Mouse (Mus musculus) heart, embryonic 13.5 days (tissue): ENCODE results near the gene En1. TPM values are rescaled to one million over a fixed set of nuclear protein-coding genes. Genes with fewer than 3 reads are reported as not detected.

Experiments used
- ATAC-seq: fragments of 200-750 bp; cut with Nextera tagmentation; 2 replicates; pipeline ENCODE4 v1.8.0; 2017; ENCODE audit warnings: moderate TSS enrichment; ENCODE audit not compliant: insufficient number of reproducible peaks, low FRiP score, low TSS enrichment; ENCODE audit errors: extremely low read depth
- H3K27ac ChIP-seq: fragments of 300-500 bp; sonication (generic); replicated peaks from 2 replicates; pipeline ENCODE4 v1.5.1; 2015; ENCODE audit warnings: moderate library complexity, mild to moderate bottlenecking, inconsistent platforms
- H3K27me3 ChIP-seq: fragments of 300-500 bp; sonication (generic); replicated peaks from 2 replicates; pipeline ENCODE4 v1.6.1; 2015; ENCODE audit warnings: mild to moderate bottlenecking, inconsistent platforms
- H3K36me3 ChIP-seq: fragments of 300-500 bp; sonication (generic); 2 replicates; pipeline ENCODE4 v1.6.1; 2015; ENCODE audit warnings: mild to moderate bottlenecking, inconsistent platforms
- H3K4me1 ChIP-seq: fragments of 300-500 bp; sonication (generic); 2 replicates; pipeline ENCODE4 v1.6.1; 2015; ENCODE audit warnings: inconsistent platforms
- H3K4me2 ChIP-seq: fragments of 300-500 bp; sonication (generic); 2 replicates; pipeline ENCODE4 v1.6.1; 2015; ENCODE audit warnings: inconsistent platforms, mild to moderate bottlenecking, moderate library complexity
- H3K4me3 ChIP-seq: fragments of 300-500 bp; sonication (generic); 2 replicates; pipeline ENCODE4 v1.5.1; 2015; ENCODE audit warnings: moderate library complexity, mild to moderate bottlenecking, inconsistent platforms
- H3K9ac ChIP-seq: fragments of 300-500 bp; sonication (generic); 2 replicates; pipeline ENCODE4 v1.6.1; 2015; ENCODE audit warnings: inconsistent platforms, mild to moderate bottlenecking, moderate library complexity
- H3K9me3 ChIP-seq: fragments of 300-500 bp; sonication (generic); 2 replicates; pipeline ENCODE4 v1.6.1; 2016; ENCODE audit warnings: inconsistent platforms
- WGBS: fragments of 180-500 bp; shearing (Covaris S2); methylation state at CpG from one replicate; pipeline ENCODE4 v1.1.7; 2015; ENCODE audit warnings: mixed read lengths; 5-methylcytosine and 5-hydroxymethylcytosine counted together
- polyA plus RNA-seq: library from polyadenylated mRNA; unstranded; fragments of >200 nt; fragmentation: Nextera tagmentation; extraction: Ambion mirVana; gene quantifications from 2 replicates; pipeline ENCODE4 v1.2.1, GENCODE M21; 2015

The En1 gene
- polyA plus RNA-seq, 1 experiment from 2014 or later, result not detected

GRCm38 (mm10) chr1:120644755-120645154 is 42.5 kb downstream of the En1 start:
- Histone ChIP-seq H3K4me3 (no peak overlapping the region), H3K9ac (no peak overlapping the region), H3K9me3 (no peaks in the 10 kb centered on the region), H3K27me3 (peaks cover 15% of the 10 kb centered on the region), H3K4me1 (peaks cover 3% of the 10 kb centered on the region; the same call in 1 of the 2 replicates), H3K27ac (no peak overlapping the region), H3K4me2 (no peak overlapping the region), H3K36me3 (no peaks in the 10 kb centered on the region)
- WGBS, result 75% methylated on average over 1 of the region's 1 CpGs
- no peak for ATAC-seq

- Histone ChIP-seq H3K4me3 (no peak overlapping the region), H3K27ac (no peak overlapping the region), H3K4me2 (no peak overlapping the region), H3K36me3 (no peaks in the 10 kb centered on the region), H3K4me1 (no peaks in the 10 kb centered on the region), H3K9ac (no peak overlapping the region), H3K9me3 (no peaks in the 10 kb centered on the region), H3K27me3 (peaks cover 4% of the 10 kb centered on the region; the same call in 1 of the 2 replicates)
- 75% methylated on average over 8 of the region's 8 CpGs for WGBS
- ATAC-seq, result no peak
These were observed 47.9 kb downstream of the En1 start for GRCm38 (mm10) chr1:120650068-120650467.

DNA sequence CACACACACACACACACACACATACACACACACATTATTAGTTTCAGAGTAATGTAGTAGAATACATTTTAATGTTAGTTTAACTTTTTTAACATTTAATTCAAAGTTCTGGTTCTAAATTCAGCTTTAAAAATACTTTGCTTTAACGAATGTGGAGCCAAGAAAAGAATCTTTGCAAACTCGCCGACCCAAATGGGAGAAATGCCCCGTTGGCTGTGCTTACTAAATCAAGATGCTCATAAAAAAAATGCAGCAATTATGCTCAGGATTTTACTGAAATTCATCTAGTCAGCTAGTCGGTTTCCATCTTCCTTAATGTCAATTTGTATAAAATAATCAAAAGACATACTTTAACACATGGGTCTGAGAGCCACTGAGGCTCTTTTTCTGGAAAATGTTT is 49.8 kb downstream of the En1 start:
- 0 out of 2 replicates have a peak, but pooled peaks cover 4% of the 10 kb centered on the region for H3K9me3 ChIP-seq
- H3K4me2 ChIP-seq, result no peak overlapping the region
- peaks cover 4% of the 10 kb centered on the region; the same call in 1 of the 2 replicates for H3K27me3 ChIP-seq
- ATAC-seq, result no peak
- no peak overlapping the region for H3K9ac ChIP-seq
- WGBS, result 76% methylated on average over 5 of the region's 5 CpGs
- H3K4me1 ChIP-seq, result no peaks in the 10 kb centered on the region
- H3K4me3 ChIP-seq, result no peak overlapping the region
- no peak overlapping the region for H3K27ac ChIP-seq
- H3K36me3 ChIP-seq, result no peaks in the 10 kb centered on the region

- no peak for ATAC-seq
- H3K27me3 ChIP-seq, result no peaks in the 10 kb centered on the region
- H3K27ac ChIP-seq, result no peak overlapping the region
- no peak overlapping the region for H3K4me2 ChIP-seq
- no peak overlapping the region for H3K9ac ChIP-seq
- H3K4me1 ChIP-seq, result no peaks in the 10 kb centered on the region
- 0 out of 2 replicates have a peak, but pooled peaks cover 4% of the 10 kb centered on the region for H3K9me3 ChIP-seq
- H3K4me3 ChIP-seq, result no peak overlapping the region
- 70% methylated on average over 7 of the region's 7 CpGs for WGBS
- H3K36me3 ChIP-seq, result no peaks in the 10 kb centered on the region
These were observed 52.8 kb downstream of the En1 start for GRCm38 (mm10) chr1:120654950-120655396.

Other genes with a start within 250 kb of the En1 start
- gene Marco, start 97.4 kb upstream of the En1 start, polyA plus RNA-seq, result 0.09 and 0.43 TPM in 2 replicates